Mouse (Mus musculus) liver, embryonic 14.5 days (tissue): Measurements from ENCODE around the gene Pwp2.

Experiments used
- CTCF ChIP-seq: IDR thresholded peaks from 2 replicates; pipeline ENCODE4 v1.5.1; 2016; ENCODE audit warnings: antibody characterized with exemption, low read depth, control low read depth
- EP300 ChIP-seq: IDR thresholded peaks from 2 replicates; pipeline ENCODE4 v1.6.1; 2016; ENCODE audit warnings: antibody characterized with exemption, low read depth

GRCm38 (mm10) chr10:78214371-78214770 lies 29.4 kb upstream of the Pwp2 start:
- TF ChIP-seq CTCF (no peak), EP300 (no peak)
